Mouse (Mus musculus): ENCODE data around the gene Mfn1.

DNA sequence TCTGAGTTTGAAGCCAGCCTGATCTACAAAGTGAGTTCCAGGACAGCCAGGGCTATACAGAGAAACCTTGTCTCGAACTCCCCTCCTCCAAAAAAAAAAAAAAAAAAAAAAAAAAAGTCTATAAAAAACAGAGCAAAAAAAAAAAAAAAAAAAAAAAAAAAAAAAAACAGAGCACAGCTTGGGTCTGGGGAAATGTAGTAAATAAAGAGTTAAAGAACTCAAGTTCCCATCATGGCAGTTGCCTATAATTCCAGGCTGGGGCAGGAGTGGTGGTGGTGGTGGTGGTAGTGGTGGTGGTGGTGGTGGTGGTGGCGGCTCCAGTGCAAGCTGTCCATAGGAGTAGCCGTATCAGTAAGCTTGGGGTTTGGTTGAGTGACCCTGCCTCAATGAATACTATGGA lies 46.2 kb upstream of the Mfn1 start:
- TF ChIP-seq POLR2A (IDR thresholded peaks at IDR 0.05; ENCODE audit: extremely low read depth, insufficient read depth, low read length) (no peak), CTCF (IDR thresholded peaks at IDR 0.05; ENCODE audit: extremely low read depth, insufficient read depth, low read length) (no peak)
